Mouse (Mus musculus) midbrain, embryonic 11.5 days (tissue): ENCODE data around the gene Gabbr2. TPM values are rescaled to one million over a fixed set of nuclear protein-coding genes. Genes with fewer than 3 reads are reported as not detected.
A peak's percentile ranks its signal among the peaks of the same experiment; 100 is the strongest.

ENCODE experiments used
- ATAC-seq: fragments of 200-750 bp; cut with Nextera tagmentation; 2 replicates; pipeline ENCODE4 v1.8.0; 2017; ENCODE audit warnings: moderate TSS enrichment, moderate library complexity; ENCODE audit not compliant: low FRiP score
- DNase-seq: peaks from one replicate; pipeline ENCODE4 v3.0.0; 2015; ENCODE audit warnings: low spot score; ENCODE audit errors: missing footprints
- H3K27ac ChIP-seq: fragments of 300-500 bp; sonication (generic); 2 replicates; pipeline ENCODE4 v1.5.1; 2014; ENCODE audit warnings: low read depth, low read length
- H3K27me3 ChIP-seq: fragments of 300-500 bp; sonication (generic); 2 replicates; pipeline ENCODE4 v1.6.1; 2014; ENCODE audit warnings: mild to moderate bottlenecking, low read length, moderate library complexity, mixed read lengths; ENCODE audit not compliant: control insufficient read depth, insufficient read depth
- H3K36me3 ChIP-seq: fragments of 300-500 bp; sonication (generic); 2 replicates; pipeline ENCODE4 v1.6.1; 2014; ENCODE audit warnings: mild to moderate bottlenecking, low read length, moderate library complexity, mixed read lengths; ENCODE audit not compliant: control insufficient read depth, insufficient read depth
- H3K4me1 ChIP-seq: fragments of 300-500 bp; sonication (generic); 2 replicates; pipeline ENCODE4 v1.6.1; 2014; ENCODE audit warnings: low read length; ENCODE audit not compliant: control insufficient read depth, insufficient read depth
- H3K4me2 ChIP-seq: fragments of 300-500 bp; sonication (generic); 2 replicates; pipeline ENCODE4 v1.6.1; 2014; ENCODE audit warnings: mild to moderate bottlenecking, moderate library complexity
- H3K4me3 ChIP-seq: fragments of 300-500 bp; sonication (generic); 2 replicates; pipeline ENCODE4 v1.5.1; 2014; ENCODE audit warnings: low read depth, low read length
- H3K9ac ChIP-seq: fragments of 300-500 bp; sonication (generic); 2 replicates; pipeline ENCODE4 v1.6.1; 2014; ENCODE audit warnings: low read length
- H3K9me3 ChIP-seq: fragments of 300-500 bp; sonication (generic); 2 replicates; pipeline ENCODE4 v1.6.1; 2016; ENCODE audit warnings: low read length; ENCODE audit not compliant: control insufficient read depth
- WGBS: fragments of 180-500 bp; shearing (Covaris S2); extraction: QIAGEN DNeasy Blood & Tissue Kit; methylation state at CpG from one replicate; pipeline ENCODE4 v1.1.7; 2014; 5-methylcytosine and 5-hydroxymethylcytosine counted together
- polyA plus RNA-seq: library from polyadenylated mRNA; unstranded; fragments of >200 nt; fragmentation: Nextera tagmentation; extraction: Ambion mirVana; gene quantifications from 2 replicates; pipeline ENCODE4 v1.2.1, GENCODE M21; 2014

Gabbr2 gene
- polyA plus RNA-seq, 1 experiment from 2014 or later = 0.38 TPM

GRCm38 (mm10) chr4:46792280-46793026, 199.2 kb downstream of the Gabbr2 start:
- Histone ChIP-seq H3K4me3 (no peak overlapping the region), H3K9ac (no peak overlapping the region), H3K4me1 (no peaks in the 10 kb centered on the region), H3K27ac (no peak overlapping the region), H3K4me2 (no peak overlapping the region), H3K27me3 (no peaks in the 10 kb centered on the region), H3K9me3 (no peaks in the 10 kb centered on the region), H3K36me3 (no peaks in the 10 kb centered on the region)
- 89% methylated on average over 9 of the region's 9 CpGs for WGBS
- DNase-seq = no peak
- ATAC-seq = no peak

- Histone ChIP-seq H3K9ac (no peak overlapping the region), H3K27me3 (no peaks in the 10 kb centered on the region), H3K4me2 (no peak overlapping the region), H3K27ac (no peak overlapping the region), H3K36me3 (no peaks in the 10 kb centered on the region), H3K4me3 (no peak overlapping the region), H3K4me1 (no peaks in the 10 kb centered on the region), H3K9me3 (no peaks in the 10 kb centered on the region)
- ATAC-seq (no peak), DNase-seq (no peak)
- WGBS = 79% methylated on average over 14 of the region's 14 CpGs
These were observed 200.3 kb downstream of the Gabbr2 start for GRCm38 (mm10) chr4:46791268-46791951.

GRCm38 (mm10) chr4:46790609-46791267, 200.9 kb downstream of the Gabbr2 start:
- Histone ChIP-seq H3K9me3 (no peaks in the 10 kb centered on the region), H3K4me3 (no peak overlapping the region), H3K27ac (no peak overlapping the region), H3K27me3 (no peaks in the 10 kb centered on the region), H3K9ac (no peak overlapping the region), H3K4me2 (no peak overlapping the region), H3K36me3 (no peaks in the 10 kb centered on the region), H3K4me1 (no peaks in the 10 kb centered on the region)
- WGBS = 77% methylated on average over 9 of the region's 9 CpGs
- ATAC-seq = no peak
- DNase-seq = no peak

- Histone ChIP-seq H3K9ac (no peak overlapping the region), H3K27me3 (no peaks in the 10 kb centered on the region), H3K4me1 (no peaks in the 10 kb centered on the region), H3K4me3 (no peak overlapping the region), H3K36me3 (no peaks in the 10 kb centered on the region), H3K4me2 (no peak overlapping the region), H3K27ac (no peak overlapping the region), H3K9me3 (no peaks in the 10 kb centered on the region)
- 96% methylated on average over 14 of the region's 14 CpGs for WGBS
- no peak for DNase-seq
- no peak for ATAC-seq
These were observed 207.1 kb downstream of the Gabbr2 start for GRCm38 (mm10) chr4:46784430-46785049.

- Histone ChIP-seq H3K27ac (no peak overlapping the region), H3K9ac (no peak overlapping the region), H3K4me3 (no peak overlapping the region), H3K4me2 (no peak overlapping the region), H3K36me3 (no peaks in the 10 kb centered on the region), H3K9me3 (no peaks in the 10 kb centered on the region), H3K27me3 (no peaks in the 10 kb centered on the region), H3K4me1 (no peaks in the 10 kb centered on the region)
- WGBS = 59% methylated on average over 6 of the region's 6 CpGs
- ATAC-seq (no peak), DNase-seq (no peak)
These were observed 210.6 kb downstream of the Gabbr2 start for GRCm38 (mm10) chr4:46781109-46781508.

GRCm38 (mm10) chr4:46775959-46776358, 215.7 kb downstream of the Gabbr2 start:
- no peak overlapping the region for H3K27ac ChIP-seq
- 85% methylated on average over 5 of the region's 5 CpGs for WGBS
- DNase-seq = no peak
- no peaks in the 10 kb centered on the region for H3K36me3 ChIP-seq
- no peak overlapping the region for H3K9ac ChIP-seq
- H3K9me3 ChIP-seq = no peaks in the 10 kb centered on the region
- H3K27me3 ChIP-seq = no peaks in the 10 kb centered on the region
- ATAC-seq = no peak
- H3K4me2 ChIP-seq = no peak overlapping the region
- H3K4me1 ChIP-seq = no peaks in the 10 kb centered on the region
- H3K4me3 ChIP-seq = no peak overlapping the region

GRCm38 (mm10) chr4:46774652-46775051, 217.0 kb downstream of the Gabbr2 start:
- Histone ChIP-seq H3K4me1 (no peaks in the 10 kb centered on the region), H3K4me3 (no peak overlapping the region), H3K27me3 (no peaks in the 10 kb centered on the region), H3K4me2 (no peak overlapping the region), H3K27ac (no peak overlapping the region), H3K9me3 (no peaks in the 10 kb centered on the region), H3K9ac (no peak overlapping the region), H3K36me3 (no peaks in the 10 kb centered on the region)
- ATAC-seq (no peak), DNase-seq (no peak)
- 19% methylated on average over 14 of the region's 14 CpGs for WGBS

GRCm38 (mm10) chr4:46773243-46773642, 218.4 kb downstream of the Gabbr2 start:
- H3K27ac ChIP-seq = no peak overlapping the region
- H3K4me1 ChIP-seq = no peaks in the 10 kb centered on the region
- no peak for ATAC-seq
- 83% methylated on average over 3 of the region's 3 CpGs for WGBS
- no peaks in the 10 kb centered on the region for H3K36me3 ChIP-seq
- H3K9ac ChIP-seq = no peak overlapping the region
- no peaks in the 10 kb centered on the region for H3K9me3 ChIP-seq
- H3K27me3 ChIP-seq = no peaks in the 10 kb centered on the region
- H3K4me3 ChIP-seq = no peak overlapping the region
- no peak overlapping the region for H3K4me2 ChIP-seq
- peak; percentile 51 for DNase-seq

GRCm38 (mm10) chr4:46772591-46772990, 219.1 kb downstream of the Gabbr2 start:
- no peak overlapping the region for H3K4me2 ChIP-seq
- H3K27me3 ChIP-seq = no peaks in the 10 kb centered on the region
- H3K9me3 ChIP-seq = no peaks in the 10 kb centered on the region
- WGBS = 86% methylated on average over 2 of the region's 2 CpGs
- no peaks in the 10 kb centered on the region for H3K36me3 ChIP-seq
- no peak overlapping the region for H3K9ac ChIP-seq
- no peak overlapping the region for H3K27ac ChIP-seq
- ATAC-seq (no peak), DNase-seq (peak; percentile 17)
- no peak overlapping the region for H3K4me3 ChIP-seq
- H3K4me1 ChIP-seq = no peaks in the 10 kb centered on the region
